Mouse (Mus musculus) Patski (cell line): ENCODE measurements around the gene Nrxn3. TPM values are rescaled to one million over a fixed set of nuclear protein-coding genes. Genes with fewer than 3 reads are reported as not detected.

Experiments
- ATAC-seq: fragments of 100-300 bp; one replicate; pipeline ENCODE4 v1.8.0; 2021
- CTCF ChIA-PET: fragments of 350-600 bp; sonication (Branson Sonifier 250); formaldehyde crosslinking; loops from one replicate; lab custom pipeline; 2022; ENCODE audit warnings: inconsistent platforms; lab: Charles Lee
- POLR2A ChIA-PET: fragments of 350-600 bp; sonication (Branson Sonifier 250); formaldehyde crosslinking; loops from one replicate; lab custom pipeline; 2022; ENCODE audit warnings: antibody characterized with exemption, inconsistent platforms; lab: Charles Lee
- DNase-seq: peaks from one replicate; pipeline ENCODE4 v3.0.0-alpha.2; 2011; ENCODE audit warnings: low read depth, low spot score
- H3K27me3 ChIP-seq: fragments of 371-371 bp; one replicate; pipeline ENCODE4 v1.5.1; 2021
- CTCF ChIP-seq: fragments of 100-300 bp; IDR thresholded peaks from one replicate; pipeline ENCODE4 v1.5.1; 2021
- in situ Hi-C: fragments of 300-500 bp; cut with MboI; formaldehyde crosslinking; loops from 3 replicates; pipeline ENCODE4 v1.11.1; 2018; ENCODE audit warnings: low pct_unique_long_range_greater_than_20kb, mixed read lengths
- polyA plus RNA-seq: library from polyadenylated mRNA; unstranded; gene quantifications from one replicate; pipeline ENCODE4 v1.2.3, GENCODE M21; 2021

Gene Nrxn3
- polyA plus RNA-seq, 1 experiment from 2014 or later: not detected

- ChIA-PET POLR2A (no interaction called here), CTCF (no interaction called here)
- in situ Hi-C loops: no loop called here
- ATAC-seq: no peak
- TF ChIP-seq CTCF: no peak
- no peak for DNase-seq
- no peaks in the 10 kb centered on the region for H3K27me3 ChIP-seq
Measured at GRCm38 (mm10) chr12:90281236-90281635, 1558.6 kb downstream of the Nrxn3 start.

GRCm38 (mm10) chr12:90283022-90283421 is 1560.3 kb downstream of the Nrxn3 start:
- in situ Hi-C loops: no loop called here
- TF ChIP-seq CTCF: no peak
- no peaks in the 10 kb centered on the region for H3K27me3 ChIP-seq
- DNase-seq (no peak), ATAC-seq (no peak)
- CTCF ChIA-PET: no interaction called here
- POLR2A ChIA-PET: no interaction called here

DNA sequence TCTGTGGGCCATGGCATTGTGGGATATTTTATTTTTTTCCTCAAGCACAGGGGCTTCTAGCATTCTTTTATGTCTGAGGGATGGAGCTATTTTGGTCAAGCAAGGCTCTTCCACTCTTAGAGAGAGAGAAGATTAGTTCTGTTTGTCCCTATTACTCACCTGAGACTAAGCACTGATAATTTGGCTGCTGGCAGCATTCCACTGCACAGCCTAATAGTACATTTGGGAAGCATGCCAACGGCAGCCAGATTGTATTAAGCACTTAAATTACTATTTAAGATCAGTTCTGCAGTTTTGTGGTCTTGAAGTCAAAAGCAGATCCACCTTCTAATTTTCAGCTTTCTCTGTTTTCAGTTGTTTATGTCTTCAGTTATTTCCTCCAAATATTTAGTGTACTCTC is 1580.0 kb downstream of the Nrxn3 start:
- ATAC-seq: no peak
- ChIA-PET POLR2A (no interaction called here), CTCF (interaction anchor here (1.7 kb wide), 1 partner anchor 16 kb away, joined by 3 read pairs; no protein-coding TSS in a partner anchor)
- H3K27me3 ChIP-seq: no peaks in the 10 kb centered on the region
- DNase-seq: no peak
- no peak for TF ChIP-seq CTCF
- in situ Hi-C loops: no loop called here

DNA sequence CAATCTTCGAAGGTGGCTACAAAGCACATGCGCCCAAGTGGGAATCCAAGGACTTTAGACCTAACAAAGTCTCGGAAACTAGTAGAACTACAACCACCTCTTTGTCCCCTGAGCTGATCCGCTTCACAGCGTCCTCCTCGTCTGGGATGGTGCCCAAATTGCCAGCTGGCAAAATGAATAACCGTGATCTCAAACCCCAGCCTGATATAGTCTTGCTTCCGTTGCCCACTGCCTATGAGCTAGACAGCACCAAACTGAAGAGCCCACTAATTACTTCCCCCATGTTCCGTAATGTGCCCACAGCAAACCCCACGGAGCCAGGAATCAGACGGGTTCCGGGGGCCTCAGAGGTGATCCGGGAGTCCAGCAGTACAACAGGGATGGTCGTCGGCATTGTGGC is 1609.1 kb downstream of the Nrxn3 start:
- POLR2A ChIA-PET: no interaction called here
- CTCF ChIA-PET: no interaction called here
- in situ Hi-C loops: no loop called here
- no peak for DNase-seq
- H3K27me3 ChIP-seq: no peaks in the 10 kb centered on the region
- ATAC-seq: no peak
- no peak for TF ChIP-seq CTCF

DNA sequence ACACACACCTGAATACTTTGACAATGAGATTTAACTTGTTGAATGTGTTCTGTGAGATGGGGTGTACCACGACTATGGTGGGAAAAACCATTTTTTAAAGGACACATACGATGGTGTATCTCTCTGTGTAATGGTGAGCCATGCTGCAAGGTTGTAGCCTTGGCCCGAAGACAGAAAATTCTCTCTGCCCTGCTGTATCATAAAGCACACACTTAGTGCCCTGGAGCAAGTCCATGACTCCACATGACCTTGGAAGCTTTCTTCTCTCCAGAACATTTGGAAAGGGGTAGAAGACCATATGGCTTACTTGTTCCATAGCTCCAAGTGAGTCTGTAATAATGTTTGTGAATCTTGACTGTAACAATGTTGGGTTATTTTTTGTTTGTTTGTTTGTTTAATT is 1609.8 kb downstream of the Nrxn3 start:
- CTCF ChIA-PET: no interaction called here
- POLR2A ChIA-PET: no interaction called here
- ATAC-seq: no peak
- no peaks in the 10 kb centered on the region for H3K27me3 ChIP-seq
- in situ Hi-C loops: no loop called here
- no peak for DNase-seq
- no peak for TF ChIP-seq CTCF

DNA sequence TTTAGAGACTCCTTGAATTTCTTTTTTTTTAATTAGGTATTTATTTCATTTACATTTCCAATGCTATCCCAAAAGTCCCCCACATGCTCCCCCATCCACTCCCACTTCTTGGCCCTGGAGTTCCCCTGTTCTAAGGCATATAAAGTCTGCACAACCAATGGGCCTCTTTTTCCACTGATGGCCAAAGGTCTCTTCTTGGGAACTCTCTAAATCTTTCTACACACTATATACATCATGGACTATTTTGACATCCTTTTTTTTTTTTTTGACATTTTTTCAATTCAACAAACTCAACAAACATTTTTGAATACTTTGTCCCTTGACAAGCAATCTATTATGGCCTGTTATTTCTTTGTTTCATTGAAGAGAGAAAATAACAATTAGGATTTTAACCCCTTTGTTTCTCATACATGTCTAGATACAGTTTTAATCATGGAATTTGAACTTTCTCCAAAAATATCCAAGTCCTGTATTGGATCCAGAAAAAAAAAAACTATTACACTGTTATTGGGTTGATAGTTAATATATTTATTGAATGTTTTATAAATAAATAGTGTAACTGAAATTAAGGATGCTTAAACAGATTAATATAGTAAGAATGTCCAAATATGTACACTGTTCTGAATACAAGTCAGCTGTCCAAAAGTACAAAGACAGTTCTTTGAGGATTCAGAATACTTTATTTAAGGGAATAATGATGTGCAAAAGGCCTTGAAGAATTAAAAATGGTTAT is 1615.0 kb downstream of the Nrxn3 start:
- no peaks in the 10 kb centered on the region for H3K27me3 ChIP-seq
- DNase-seq (no peak), ATAC-seq (no peak)
- CTCF ChIA-PET: no interaction called here
- in situ Hi-C loops: no loop called here
- no peak for TF ChIP-seq CTCF
- POLR2A ChIA-PET: no interaction called here

DNA sequence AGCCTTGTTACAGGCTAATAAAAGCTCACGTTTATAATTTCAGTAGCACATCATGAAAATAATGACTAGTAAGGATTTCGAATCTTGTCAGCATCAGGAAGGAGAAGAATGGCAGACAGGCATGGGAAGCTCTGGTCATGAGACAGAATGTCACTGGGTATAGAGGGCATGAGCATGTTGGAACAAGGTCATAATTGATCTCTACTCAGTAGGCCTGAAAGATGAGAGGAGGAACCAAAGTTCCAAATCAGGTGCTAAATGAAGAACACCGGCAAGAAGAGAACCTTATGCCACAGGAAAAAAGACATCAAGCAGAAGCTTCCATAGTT is 1615.5 kb downstream of the Nrxn3 start:
- ChIA-PET POLR2A (no interaction called here), CTCF (no interaction called here)
- TF ChIP-seq CTCF: no peak
- DNase-seq: no peak
- H3K27me3 ChIP-seq: no peaks in the 10 kb centered on the region
- ATAC-seq: no peak
- in situ Hi-C loops: no loop called here
